Comparison of ENCODE assay signal across 7 mouse cellular contexts in genomic region chr2:75998692-75999091, GRCm38 (mm10). TPM values are rescaled to one million over a fixed set of nuclear protein-coding genes. Genes with fewer than 3 reads are reported as not detected.
DNase-seq lines count a peak whose midpoint lies in the region; ATAC-seq lines count a peak whose summit lies in the region.

No protein-coding gene starts in this region.

- no peak overlapping the region for H3K9ac ChIP-seq in midbrain, embryonic 15.5 days
- no peak overlapping the region for H3K9ac ChIP-seq in forebrain, embryonic 15.5 days (replicated peaks)

- no peaks in the 10 kb centered on the region; the same call in 1 of the 2 replicates for H3K27me3 ChIP-seq in midbrain, embryonic 10.5 days (ENCODE audit: low read depth, poor library complexity, severe bottlenecking)
- no peaks in the 10 kb centered on the region for H3K27me3 ChIP-seq in midbrain, embryonic 15.5 days (replicated peaks)
- H3K27me3 ChIP-seq in forebrain, embryonic 15.5 days = no peaks in the 10 kb centered on the region

- H3K4me2 ChIP-seq in midbrain, embryonic 15.5 days = no peak overlapping the region
- H3K4me2 ChIP-seq in forebrain, embryonic 15.5 days (replicated peaks) = no peak overlapping the region

- 60% methylated on average over 8 of the region's 8 CpGs for WGBS in midbrain, embryonic 10.5 days
- WGBS in midbrain, embryonic 15.5 days = 40% methylated on average over 8 of the region's 8 CpGs
- WGBS in forebrain, embryonic 15.5 days = 40% methylated on average over 8 of the region's 8 CpGs

- peak overlapping the region; percentile 13 for H3K27ac ChIP-seq in midbrain, embryonic 10.5 days (replicated peaks)
- H3K27ac ChIP-seq in midbrain, embryonic 15.5 days = no peak overlapping the region
- H3K27ac ChIP-seq in forebrain, embryonic 15.5 days (replicated peaks) = peak overlapping the region; percentile 79

- H3K4me3 ChIP-seq in midbrain, embryonic 10.5 days = no peak overlapping the region
- no peak overlapping the region for H3K4me3 ChIP-seq in midbrain, embryonic 15.5 days
- H3K4me3 ChIP-seq in forebrain, embryonic 15.5 days = no peak overlapping the region

- H3K36me3 ChIP-seq in midbrain, embryonic 10.5 days = no peaks in the 10 kb centered on the region
- no peaks in the 10 kb centered on the region for H3K36me3 ChIP-seq in midbrain, embryonic 15.5 days (replicated peaks)
- no peaks in the 10 kb centered on the region for H3K36me3 ChIP-seq in forebrain, embryonic 15.5 days

- no peak for DNase-seq in midbrain, embryonic 10.5 days (ENCODE audit: low spot score)
- DNase-seq in cerebellum, postnatal 10 days = peak; percentile 80 to 87
- DNase-seq in layer of hippocampus, postnatal 14 days (ENCODE audit: low spot score in 2 of 2) = peak; percentile 56 to 81
- no peak for DNase-seq in adrenal gland, postnatal 14 days
- DNase-seq in spleen, postnatal 10 days (ENCODE audit: low spot score in 2 of 2) = no peak

- no peaks in the 10 kb centered on the region for H3K9me3 ChIP-seq in midbrain, embryonic 10.5 days (replicated peaks)
- H3K9me3 ChIP-seq in midbrain, embryonic 15.5 days = no peaks in the 10 kb centered on the region
- no peaks in the 10 kb centered on the region for H3K9me3 ChIP-seq in forebrain, embryonic 15.5 days

- peaks cover 34% of the 10 kb centered on the region for H3K4me1 ChIP-seq in midbrain, embryonic 10.5 days
- 0 out of 2 replicates have a peak, but pooled peaks cover 3% of the 10 kb centered on the region for H3K4me1 ChIP-seq in midbrain, embryonic 15.5 days
- 0 out of 2 replicates have a peak, but pooled peaks cover 15% of the 10 kb centered on the region for H3K4me1 ChIP-seq in forebrain, embryonic 15.5 days

- no peak for ATAC-seq in midbrain, embryonic 15.5 days (replicated peaks)
- peak; percentile 90 for ATAC-seq in forebrain, embryonic 15.5 days (replicated peaks)

RNA-seq across cellular contexts. Expression of gene Ttc30a1, which starts 16.9 kb away (rescaled TPM):
- polyA plus RNA-seq in midbrain, embryonic 10.5 days (2016; fragmentation: Nextera tagmentation; extraction: Ambion mirVana) = 11.8 and 12.0 TPM in 2 replicates
- polyA plus RNA-seq in midbrain, embryonic 15.5 days (2015; fragmentation: Nextera tagmentation; extraction: Ambion mirVana) = 8.3 and 9.2 TPM in 2 replicates
- polyA plus RNA-seq in forebrain, embryonic 15.5 days (2015; fragmentation: Nextera tagmentation; extraction: Ambion mirVana) = 7.7 and 8.4 TPM in 2 replicates
- total RNA-seq in layer of hippocampus, postnatal 14 days (2021) = 1 to 10 TPM; 2.9 TPM
- 2.3 and 3.8 TPM in 2 replicates for total RNA-seq in adrenal gland, postnatal 14 days (2021)

RNA-seq across cellular contexts. Expression of gene Ttc30a2, which starts 20.7 kb away (rescaled TPM):
- polyA plus RNA-seq in midbrain, embryonic 10.5 days (2016; fragmentation: Nextera tagmentation; extraction: Ambion mirVana) = 0.39 and 0.58 TPM in 2 replicates
- polyA plus RNA-seq in midbrain, embryonic 15.5 days (2015; fragmentation: Nextera tagmentation; extraction: Ambion mirVana) = 0.68 and 0.75 TPM in 2 replicates
- polyA plus RNA-seq in forebrain, embryonic 15.5 days (2015; fragmentation: Nextera tagmentation; extraction: Ambion mirVana) = 0.47 and 0.79 TPM in 2 replicates
- under 1 TPM in 1 of 2 experiments, not detected in 1; 0.41 TPM for total RNA-seq in layer of hippocampus, postnatal 14 days (2021)
- total RNA-seq in adrenal gland, postnatal 14 days (2021) = 0.34 and 0.44 TPM in 2 replicates

Comparison
In these comparisons a context has a peak if more than half of its experiments do, and no peak if none do; other contexts are left out.
1. DNase-seq: peak in cerebellum, postnatal 10 days (2 of 2) and layer of hippocampus, postnatal 14 days (2 of 2); none in midbrain, embryonic 10.5 days (single experiment), adrenal gland, postnatal 14 days (single experiment) and spleen, postnatal 10 days (0 of 2).